Mouse (Mus musculus) intestine, embryonic 14.5 days (tissue): Measurements from ENCODE around the gene Ccdc187. TPM values are rescaled to one million over a fixed set of nuclear protein-coding genes. Genes with fewer than 3 reads are reported as not detected.

Source experiments
- ATAC-seq: fragments of 200-750 bp; cut with Nextera tagmentation; replicated peaks from 2 replicates; pipeline ENCODE4 v1.8.0; 2017; ENCODE audit warnings: low read depth, moderate number of reproducible peaks, moderate TSS enrichment, moderate library complexity; ENCODE audit not compliant: low FRiP score, low TSS enrichment
- DNase-seq: peaks from one replicate; pipeline ENCODE4 v3.0.0-alpha.2; 2018; ENCODE audit warnings: low spot score
- H3K27ac ChIP-seq: fragments of 300-500 bp; sonication (generic); 2 replicates; pipeline ENCODE4 v1.5.1; 2014; ENCODE audit warnings: low read depth, mild to moderate bottlenecking, control low read depth
- H3K27me3 ChIP-seq: fragments of 300-500 bp; sonication (generic); replicated peaks from 2 replicates; pipeline ENCODE4 v1.6.1; 2014; ENCODE audit warnings: low read length, control low read depth; ENCODE audit not compliant: control insufficient read depth, insufficient read depth
- H3K36me3 ChIP-seq: fragments of 300-500 bp; sonication (generic); 2 replicates; pipeline ENCODE4 v1.6.1; 2014; ENCODE audit warnings: low read length, control low read depth; ENCODE audit not compliant: control insufficient read depth, insufficient read depth
- H3K4me1 ChIP-seq: fragments of 300-500 bp; sonication (generic); replicated peaks from 2 replicates; pipeline ENCODE4 v1.6.1; 2014; ENCODE audit warnings: low read length, control low read depth, mixed read lengths; ENCODE audit not compliant: control insufficient read depth, insufficient read depth
- H3K4me2 ChIP-seq: fragments of 300-500 bp; sonication (generic); 2 replicates; pipeline ENCODE4 v1.6.1; 2014; ENCODE audit warnings: low read length
- H3K4me3 ChIP-seq: fragments of 300-500 bp; sonication (generic); 2 replicates; pipeline ENCODE4 v1.5.1; 2014; ENCODE audit warnings: low read depth, low read length, control low read depth, mixed read lengths
- H3K9ac ChIP-seq: fragments of 300-500 bp; sonication (generic); 2 replicates; pipeline ENCODE4 v1.6.1; 2014; ENCODE audit warnings: mild to moderate bottlenecking, low read length
- H3K9me3 ChIP-seq: fragments of 300-500 bp; sonication (generic); 2 replicates; pipeline ENCODE4 v1.6.1; 2016; ENCODE audit warnings: low read length, control low read depth; ENCODE audit not compliant: control insufficient read depth
- WGBS: fragments of 180-500 bp; shearing (Covaris S2); extraction: QIAGEN DNeasy Blood & Tissue Kit; methylation state at CpG from one replicate; pipeline ENCODE4 v1.1.7; 2014; 5-methylcytosine and 5-hydroxymethylcytosine counted together
- polyA plus RNA-seq: library from polyadenylated mRNA; unstranded; fragments of >200 nt; fragmentation: Nextera tagmentation; extraction: Ambion mirVana; gene quantifications from 2 replicates; pipeline ENCODE4 v1.2.1, GENCODE M21; 2014

Gene Ccdc187
- 0.50 and 0.51 TPM in 2 replicates for polyA plus RNA-seq

GRCm38 (mm10) chr2:26294457-26294856 lies at the start of gene Ccdc187:
Ccdc187 (minus strand) TSS chr2:26294557.
- ATAC-seq (no peak), DNase-seq (no peak)
- Histone ChIP-seq H3K4me2 (no peak within 1 kb of the TSS), H3K27ac (no peak within 1 kb of the TSS), H3K9ac (no peak within 1 kb of the TSS), H3K4me3 (no peak within 1 kb of the TSS), H3K36me3 (no peaks in the 10 kb centered on the region), H3K4me1 (peaks cover 13% of the 10 kb centered on the region), H3K27me3 (peaks cover 3% of the 10 kb centered on the region; the same call in 1 of the 2 replicates), H3K9me3 (no peaks in the 10 kb centered on the region)
- WGBS = 85% methylated on average over 2 of the region's 2 CpGs

DNA sequence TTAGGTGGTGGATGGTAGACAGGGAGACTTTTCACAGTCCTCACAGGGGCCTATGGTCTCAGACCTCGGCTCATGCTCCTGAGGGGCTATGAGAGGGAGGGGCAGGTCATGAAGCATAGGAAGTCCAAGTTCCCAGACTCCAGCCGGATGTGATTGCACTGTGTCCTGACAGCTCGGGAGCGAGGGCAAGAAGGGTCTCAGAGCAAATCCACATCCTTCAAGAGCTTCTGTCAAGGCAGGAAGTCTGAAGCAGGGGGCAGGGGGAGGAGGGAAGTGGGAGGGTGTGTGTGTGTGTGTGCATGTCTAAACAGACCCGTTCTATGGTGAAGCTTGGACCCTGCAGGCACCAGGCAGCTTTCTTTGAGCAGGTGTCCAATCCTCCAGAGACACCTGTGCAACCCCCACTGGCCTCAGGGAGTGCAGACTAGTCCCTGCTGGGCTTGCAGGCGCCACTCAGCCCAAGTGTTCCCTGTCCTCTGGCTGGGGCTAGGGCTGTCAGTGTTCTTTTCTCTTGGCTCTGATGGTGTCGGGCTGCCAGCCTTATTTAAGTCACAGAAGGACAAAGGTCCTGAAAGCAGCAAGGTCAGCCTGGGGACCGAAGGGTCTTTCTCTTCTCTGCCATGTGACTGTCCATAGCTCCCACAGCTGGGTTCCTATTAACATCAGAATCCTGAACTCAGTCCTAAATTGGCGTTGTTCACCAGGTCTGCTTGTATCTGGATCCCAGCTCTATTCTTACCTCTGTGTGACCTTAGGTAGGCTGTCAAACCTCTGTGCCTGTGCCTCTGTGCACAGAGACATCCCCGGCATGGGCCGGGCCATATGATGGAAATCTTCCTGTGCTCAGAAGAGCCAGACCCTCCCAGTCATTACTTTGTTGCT lies 48.5 kb upstream of the Ccdc187 start:
- peaks cover 76% of the 10 kb centered on the region for H3K36me3 ChIP-seq
- H3K27me3 ChIP-seq = no peaks in the 10 kb centered on the region
- no peaks in the 10 kb centered on the region for H3K9me3 ChIP-seq
- ATAC-seq (no peak), DNase-seq (no peak)
- WGBS = 48% methylated on average over 11 of the region's 11 CpGs
- H3K27ac ChIP-seq = peak overlapping the region; percentile 70
- no peak overlapping the region for H3K4me3 ChIP-seq
- 0 out of 2 replicates have a peak overlapping the region, but pooled peaks have one; percentile 4 for H3K4me2 ChIP-seq
- 0 out of 2 replicates have a peak overlapping the region, but pooled peaks have one; percentile 3 for H3K9ac ChIP-seq
- H3K4me1 ChIP-seq = peaks cover 18% of the 10 kb centered on the region

DNA sequence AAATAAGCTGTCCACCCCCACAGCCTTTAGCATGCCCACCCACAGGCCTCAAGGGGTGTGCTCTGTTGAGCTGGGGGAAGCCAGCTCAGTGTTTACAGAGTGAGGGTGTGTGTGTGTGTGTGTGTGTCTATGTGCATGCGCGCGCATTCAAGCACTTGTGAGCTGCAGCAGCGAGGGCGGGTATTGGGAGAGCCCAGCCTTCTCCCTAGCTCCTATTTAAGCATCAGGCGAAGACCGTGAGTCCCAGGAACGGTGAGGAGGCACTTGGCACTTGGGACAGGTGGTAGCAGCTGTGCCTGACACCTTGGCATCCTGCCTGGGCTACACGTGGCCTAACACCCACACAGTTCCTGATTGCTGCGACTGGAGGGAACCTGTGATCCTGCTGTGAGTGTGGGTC lies 47.7 kb upstream of the Ccdc187 start:
- Histone ChIP-seq H3K4me2 (no peak overlapping the region; the same call in 1 of the 2 replicates), H3K9me3 (no peaks in the 10 kb centered on the region), H3K27ac (peak overlapping the region; percentile 70), H3K27me3 (no peaks in the 10 kb centered on the region), H3K36me3 (peaks cover 70% of the 10 kb centered on the region), H3K4me1 (peaks cover 18% of the 10 kb centered on the region), H3K4me3 (no peak overlapping the region), H3K9ac (0 out of 2 replicates have a peak overlapping the region, but pooled peaks have one; percentile 3)
- ATAC-seq = peak; percentile 32; the same call in 1 of the 2 replicates
- no peak for DNase-seq
- WGBS = 43% methylated on average over 10 of the region's 10 CpGs

DNA sequence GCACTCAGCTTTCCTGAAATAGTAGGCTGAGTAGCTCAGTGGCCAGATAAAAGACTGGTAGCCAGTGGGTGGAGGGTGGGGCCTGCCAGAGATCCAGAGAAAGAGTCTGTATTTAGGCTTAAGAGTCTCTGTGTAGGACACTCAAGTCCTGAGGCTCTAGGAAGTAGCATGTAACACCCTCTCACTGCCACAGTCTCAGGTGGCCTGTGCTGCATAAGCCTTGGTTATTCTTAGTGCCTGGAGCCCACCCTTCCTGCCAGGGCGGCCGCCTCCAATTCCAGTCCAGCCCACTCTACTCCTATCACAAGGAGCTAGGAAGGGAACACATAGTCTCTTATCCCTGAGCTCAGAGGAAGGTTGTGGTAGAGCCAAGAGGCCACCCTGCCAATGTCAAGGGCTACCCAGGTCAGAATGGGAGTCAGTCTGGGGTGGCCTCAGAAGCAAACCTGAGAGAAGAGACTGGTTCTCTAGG lies 47.2 kb upstream of the Ccdc187 start:
- Histone ChIP-seq H3K27ac (peak overlapping the region; percentile 70), H3K9ac (no peak overlapping the region), H3K27me3 (no peaks in the 10 kb centered on the region), H3K4me1 (peaks cover 18% of the 10 kb centered on the region), H3K36me3 (peaks cover 65% of the 10 kb centered on the region), H3K9me3 (no peaks in the 10 kb centered on the region), H3K4me3 (no peak overlapping the region), H3K4me2 (no peak overlapping the region)
- ATAC-seq (0 out of 2 replicates have a peak, but pooled peaks have one; percentile 11), DNase-seq (no peak)
- 81% methylated on average over 2 of the region's 2 CpGs for WGBS

DNA sequence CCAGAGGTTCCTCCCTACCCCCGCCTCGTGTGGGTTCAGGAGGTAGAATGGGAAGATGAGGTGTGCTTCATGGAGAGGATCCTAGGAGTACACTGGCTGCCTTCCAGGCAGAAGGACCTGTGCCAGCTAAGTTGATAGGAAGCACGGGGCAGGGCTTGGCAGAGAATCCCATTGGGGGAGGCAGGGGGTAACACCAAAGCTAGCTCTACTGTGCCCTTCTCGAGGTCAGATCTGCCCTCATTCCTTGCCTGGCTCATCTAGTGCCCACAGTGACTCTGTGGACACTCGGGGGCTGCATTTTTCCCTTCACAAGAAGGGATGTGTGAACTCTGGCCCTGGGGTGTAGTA lies 44.8 kb upstream of the Ccdc187 start:
- H3K36me3 ChIP-seq = peaks cover 42% of the 10 kb centered on the region
- H3K9ac ChIP-seq = no peak overlapping the region
- DNase-seq = no peak
- H3K4me3 ChIP-seq = no peak overlapping the region
- ATAC-seq = no peak
- no peak overlapping the region for H3K4me2 ChIP-seq
- H3K4me1 ChIP-seq = peaks cover 18% of the 10 kb centered on the region
- WGBS = 90% methylated on average over 5 of the region's 5 CpGs
- no peaks in the 10 kb centered on the region for H3K27me3 ChIP-seq
- no peaks in the 10 kb centered on the region for H3K9me3 ChIP-seq
- no peak overlapping the region for H3K27ac ChIP-seq

- H3K9me3 ChIP-seq = no peaks in the 10 kb centered on the region
- H3K27me3 ChIP-seq = no peaks in the 10 kb centered on the region
- H3K4me3 ChIP-seq = no peak overlapping the region
- no peak overlapping the region for H3K9ac ChIP-seq
- 85% methylated on average over 8 of the region's 13 CpGs for WGBS
- H3K36me3 ChIP-seq = peaks cover 42% of the 10 kb centered on the region
- H3K4me2 ChIP-seq = no peak overlapping the region
- H3K27ac ChIP-seq = no peak overlapping the region
- H3K4me1 ChIP-seq = peaks cover 18% of the 10 kb centered on the region
- ATAC-seq = no peak
- no peak for DNase-seq
These were observed 44.2 kb upstream of the Ccdc187 start for GRCm38 (mm10) chr2:26338302-26339203.

GRCm38 (mm10) chr2:26330702-26331101 lies 36.3 kb upstream of the Ccdc187 start:
- Histone ChIP-seq H3K4me2 (no peak overlapping the region), H3K27ac (no peak overlapping the region), H3K4me3 (no peak overlapping the region), H3K9ac (no peak overlapping the region), H3K27me3 (no peaks in the 10 kb centered on the region), H3K36me3 (peaks cover 65% of the 10 kb centered on the region), H3K9me3 (no peaks in the 10 kb centered on the region), H3K4me1 (no peaks in the 10 kb centered on the region)
- 71% methylated on average over 6 of the region's 6 CpGs for WGBS
- 0 out of 2 replicates have a peak, but pooled peaks have one; percentile 13 for ATAC-seq
- DNase-seq = no peak

- Histone ChIP-seq H3K4me3 (no peak overlapping the region), H3K27me3 (no peaks in the 10 kb centered on the region), H3K9me3 (no peaks in the 10 kb centered on the region), H3K27ac (no peak overlapping the region), H3K4me1 (no peaks in the 10 kb centered on the region), H3K36me3 (peaks cover 71% of the 10 kb centered on the region), H3K9ac (no peak overlapping the region), H3K4me2 (no peak overlapping the region)
- no peak for ATAC-seq
- 86% methylated on average over 4 of the region's 4 CpGs for WGBS
- no peak for DNase-seq
These were observed 35.7 kb upstream of the Ccdc187 start for GRCm38 (mm10) chr2:26330056-26330468.
